Mouse (Mus musculus) forebrain, embryonic 14.5 days (tissue): ENCODE data around the gene Pop5. TPM values are rescaled to one million over a fixed set of nuclear protein-coding genes. Genes with fewer than 3 reads are reported as not detected.

Experiments used
- ATAC-seq: fragments of 200-750 bp; cut with Nextera tagmentation; 2 replicates; pipeline ENCODE4 v1.8.0; 2017; ENCODE audit warnings: mild to moderate bottlenecking, moderate library complexity
- DNase-seq: peaks from one replicate; pipeline ENCODE4 v3.0.0-alpha.2; 2015; ENCODE audit warnings: low spot score
- H3K27ac ChIP-seq: fragments of 300-500 bp; sonication (generic); 2 replicates; pipeline ENCODE4 v1.5.1; 2014; ENCODE audit warnings: low read depth, mild to moderate bottlenecking, control low read depth, low read length, moderate library complexity
- H3K27me3 ChIP-seq: fragments of 300-500 bp; sonication (generic); replicated peaks from 2 replicates; pipeline ENCODE4 v1.6.1; 2014; ENCODE audit warnings: low read length, control low read depth, mixed read lengths; ENCODE audit not compliant: control insufficient read depth, insufficient read depth
- H3K36me3 ChIP-seq: fragments of 300-500 bp; sonication (generic); 2 replicates; pipeline ENCODE4 v1.6.1; 2014; ENCODE audit warnings: low read length, control low read depth; ENCODE audit not compliant: control insufficient read depth, insufficient read depth
- H3K4me1 ChIP-seq: fragments of 300-500 bp; sonication (generic); 2 replicates; pipeline ENCODE4 v1.6.1; 2014; ENCODE audit warnings: antibody characterized with exemption, low read length, control low read depth; ENCODE audit not compliant: control insufficient read depth, insufficient read depth
- H3K4me2 ChIP-seq: fragments of 300-500 bp; sonication (generic); 2 replicates; pipeline ENCODE4 v1.6.1; 2014; ENCODE audit warnings: mild to moderate bottlenecking, control low read depth, low read length
- H3K4me3 ChIP-seq: fragments of 300-500 bp; sonication (generic); 2 replicates; pipeline ENCODE4 v1.5.1; 2014; ENCODE audit warnings: low read depth, low read length, control low read depth
- H3K9ac ChIP-seq: fragments of 300-500 bp; sonication (generic); 2 replicates; pipeline ENCODE4 v1.6.1; 2014; ENCODE audit warnings: mild to moderate bottlenecking, low read length, control low read depth, moderate library complexity
- H3K9me3 ChIP-seq: fragments of 300-500 bp; sonication (generic); replicated peaks from 2 replicates; pipeline ENCODE4 v1.6.1; 2016; ENCODE audit warnings: low read length, control low read depth, mixed read lengths; ENCODE audit not compliant: control insufficient read depth
- whole genome bisulfite sequencing: fragments of 180-500 bp; shearing (Covaris S2); extraction: QIAGEN DNeasy Blood & Tissue Kit; methylation state at CpG from one replicate; pipeline ENCODE4 v1.1.7; 2014; 5-methylcytosine and 5-hydroxymethylcytosine counted together
- polyA plus RNA-seq: library from polyadenylated mRNA; unstranded; fragments of >200 nt; fragmentation: Nextera tagmentation; extraction: Ambion mirVana; gene quantifications from 2 replicates; pipeline ENCODE4 v1.2.1, GENCODE M21; 2014

Gene Pop5
- polyA plus RNA-seq, 1 experiment from 2014 or later: 105 TPM

DNA sequence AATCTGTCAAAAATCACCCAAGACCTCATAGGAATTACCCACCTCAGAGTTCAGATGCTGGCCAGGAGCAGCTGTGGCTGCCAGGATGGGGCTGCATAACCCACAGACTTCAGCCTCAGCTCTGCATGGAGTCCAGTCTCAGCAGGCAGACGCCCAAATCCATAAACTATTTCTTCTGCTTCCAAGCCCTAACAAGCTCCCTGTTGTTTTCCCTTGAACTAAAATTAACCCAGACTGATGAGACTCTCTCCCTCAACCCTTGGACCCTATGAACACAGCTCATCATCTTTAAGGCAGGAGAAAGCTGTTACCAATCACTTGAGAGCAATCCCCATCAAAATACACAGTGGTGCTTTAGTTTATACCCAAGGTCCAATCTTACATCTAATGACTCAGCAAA lies 19.8 kb downstream of the Pop5 start:
- Histone ChIP-seq H3K4me3 (no peak overlapping the region), H3K4me2 (no peak overlapping the region), H3K4me1 (no peaks in the 10 kb centered on the region), H3K27ac (no peak overlapping the region), H3K9ac (no peak overlapping the region), H3K9me3 (no peaks in the 10 kb centered on the region), H3K36me3 (peaks cover 70% of the 10 kb centered on the region), H3K27me3 (no peaks in the 10 kb centered on the region)
- no peak for ATAC-seq
- 87% methylated on average over 1 of the region's 1 CpGs for WGBS
- DNase-seq: no peak

DNA sequence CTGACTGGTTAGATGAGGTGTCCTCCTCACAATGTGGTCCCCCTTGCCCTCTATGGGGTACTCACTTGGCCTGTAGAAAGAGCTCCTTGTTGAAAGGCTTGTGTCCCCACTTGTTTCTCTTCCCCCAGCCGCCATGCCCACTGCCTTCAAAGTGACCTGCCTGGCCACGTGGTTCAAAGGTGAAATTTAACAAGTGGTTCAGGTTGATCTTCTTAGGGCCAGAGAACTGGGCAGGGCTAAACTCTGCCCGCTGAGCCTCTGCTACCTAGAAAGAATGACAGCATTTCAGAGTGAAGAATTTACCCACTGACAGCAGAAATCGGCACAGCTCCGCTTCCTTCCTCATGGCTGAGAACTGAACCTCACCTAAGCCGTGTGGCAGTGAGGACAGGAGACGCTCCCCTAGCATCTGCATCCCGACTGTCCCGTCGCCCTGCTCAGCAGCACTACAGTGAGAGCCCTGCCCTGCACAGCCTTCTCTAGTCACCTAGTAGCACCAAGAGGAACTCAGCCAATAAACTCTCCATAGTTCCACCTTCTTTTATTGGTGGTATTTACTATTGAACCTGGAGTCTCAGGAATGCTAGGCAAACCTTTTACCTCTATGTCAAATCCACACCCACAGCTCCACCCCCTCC lies 21.4 kb downstream of the Pop5 start:
- no peaks in the 10 kb centered on the region for H3K4me1 ChIP-seq
- H3K4me2 ChIP-seq: no peak overlapping the region
- peaks cover 64% of the 10 kb centered on the region for H3K36me3 ChIP-seq
- WGBS: 96% methylated on average over 10 of the region's 10 CpGs
- no peak overlapping the region for H3K27ac ChIP-seq
- no peaks in the 10 kb centered on the region for H3K27me3 ChIP-seq
- H3K9ac ChIP-seq: no peak overlapping the region
- no peak overlapping the region for H3K4me3 ChIP-seq
- no peak for ATAC-seq
- no peaks in the 10 kb centered on the region for H3K9me3 ChIP-seq
- no peak for DNase-seq

GRCm38 (mm10) chr5:115260356-115260755 lies 24.7 kb downstream of the Pop5 start:
- H3K4me2 ChIP-seq: no peak overlapping the region
- H3K4me1 ChIP-seq: no peaks in the 10 kb centered on the region
- no peak overlapping the region for H3K27ac ChIP-seq
- H3K9ac ChIP-seq: no peak overlapping the region
- H3K9me3 ChIP-seq: no peaks in the 10 kb centered on the region
- H3K4me3 ChIP-seq: no peak overlapping the region
- ATAC-seq (no peak), DNase-seq (no peak)
- peaks cover 57% of the 10 kb centered on the region for H3K36me3 ChIP-seq
- no peaks in the 10 kb centered on the region for H3K27me3 ChIP-seq
- 91% methylated on average over 6 of the region's 6 CpGs for WGBS

- Histone ChIP-seq H3K36me3 (peaks cover 51% of the 10 kb centered on the region), H3K9me3 (no peaks in the 10 kb centered on the region), H3K27me3 (no peaks in the 10 kb centered on the region), H3K4me3 (no peak overlapping the region), H3K27ac (no peak overlapping the region), H3K4me1 (no peaks in the 10 kb centered on the region), H3K9ac (no peak overlapping the region), H3K4me2 (no peak overlapping the region)
- WGBS: 90% methylated on average over 8 of the region's 8 CpGs
- DNase-seq (no peak), ATAC-seq (no peak)
These were observed 25.5 kb downstream of the Pop5 start for GRCm38 (mm10) chr5:115261141-115261540.

GRCm38 (mm10) chr5:115261880-115262279 lies 26.2 kb downstream of the Pop5 start:
- no peak overlapping the region for H3K9ac ChIP-seq
- 84% methylated on average over 1 of the region's 1 CpGs for WGBS
- ATAC-seq: no peak
- no peak overlapping the region for H3K4me3 ChIP-seq
- H3K36me3 ChIP-seq: peaks cover 50% of the 10 kb centered on the region
- no peak overlapping the region for H3K4me2 ChIP-seq
- H3K27ac ChIP-seq: no peak overlapping the region
- no peaks in the 10 kb centered on the region for H3K27me3 ChIP-seq
- no peaks in the 10 kb centered on the region; the same call in 1 of the 2 replicates for H3K4me1 ChIP-seq
- no peaks in the 10 kb centered on the region for H3K9me3 ChIP-seq
- DNase-seq: no peak

- no peak for ATAC-seq
- Histone ChIP-seq H3K4me1 (no peaks in the 10 kb centered on the region; the same call in 1 of the 2 replicates), H3K36me3 (peaks cover 42% of the 10 kb centered on the region), H3K9me3 (no peaks in the 10 kb centered on the region), H3K27me3 (no peaks in the 10 kb centered on the region), H3K4me3 (no peak overlapping the region), H3K4me2 (no peak overlapping the region), H3K9ac (no peak overlapping the region), H3K27ac (no peak overlapping the region)
- no peak for DNase-seq
- WGBS: 90% methylated on average over 14 of the region's 14 CpGs
These were observed 27.1 kb downstream of the Pop5 start for GRCm38 (mm10) chr5:115262502-115263291.

GRCm38 (mm10) chr5:115266340-115266739 lies 30.7 kb downstream of the Pop5 start:
- Histone ChIP-seq H3K4me3 (no peak overlapping the region), H3K9ac (no peak overlapping the region; the same call in 1 of the 2 replicates), H3K4me2 (no peak overlapping the region), H3K27me3 (no peaks in the 10 kb centered on the region), H3K36me3 (peaks cover 28% of the 10 kb centered on the region; the same call in 1 of the 2 replicates), H3K27ac (no peak overlapping the region), H3K9me3 (no peaks in the 10 kb centered on the region), H3K4me1 (peaks cover 18% of the 10 kb centered on the region)
- WGBS: 94% methylated on average over 5 of the region's 5 CpGs
- ATAC-seq (no peak), DNase-seq (no peak)

DNA sequence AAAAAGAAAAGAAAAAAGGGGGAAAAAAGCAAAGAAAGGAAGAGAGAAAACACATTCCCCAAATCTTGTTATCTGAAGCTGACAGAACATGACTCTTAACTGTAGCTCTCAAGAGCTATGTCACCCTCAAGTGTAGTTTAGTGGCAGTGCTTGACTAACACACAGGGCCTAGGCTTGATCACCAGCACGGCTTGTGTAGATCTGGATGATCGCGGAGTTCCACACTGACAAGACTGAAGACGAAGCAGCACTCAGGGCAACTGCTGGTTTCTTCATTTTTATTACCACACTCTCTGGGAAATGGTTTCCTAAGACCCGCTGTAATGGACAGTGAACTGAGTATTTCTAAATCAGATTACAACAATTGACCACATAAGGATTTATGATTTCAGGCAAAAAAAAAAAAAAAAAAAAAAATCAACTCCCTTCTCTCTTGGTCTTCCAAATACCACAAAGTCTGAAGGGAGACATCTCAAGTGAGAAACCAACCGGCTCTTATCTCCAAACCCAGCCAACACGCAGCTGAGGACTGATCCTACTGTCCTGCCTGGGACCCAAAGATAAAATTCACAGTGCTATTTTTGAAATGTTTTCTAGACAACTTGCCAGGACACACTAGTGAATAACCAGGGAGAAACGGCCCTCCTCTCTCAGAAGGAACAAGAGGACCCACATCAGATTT lies 31.3 kb downstream of the Pop5 start:
- H3K9me3 ChIP-seq: no peaks in the 10 kb centered on the region
- peaks cover 20% of the 10 kb centered on the region for H3K4me1 ChIP-seq
- ATAC-seq: no peak
- H3K27me3 ChIP-seq: no peaks in the 10 kb centered on the region
- no peak overlapping the region for H3K9ac ChIP-seq
- no peak overlapping the region for H3K4me2 ChIP-seq
- peaks cover 28% of the 10 kb centered on the region; the same call in 1 of the 2 replicates for H3K36me3 ChIP-seq
- no peak for DNase-seq
- no peak overlapping the region for H3K27ac ChIP-seq
- H3K4me3 ChIP-seq: no peak overlapping the region
- 91% methylated on average over 8 of the region's 8 CpGs for WGBS
